Mouse (Mus musculus) mouse trophoblast stem cell (cell line): ENCODE measurements around the gene Plcg2.

Source experiments
- in situ Hi-C, 2 experiments: fragments of 300-500 bp; cut with MseI, MboI; formaldehyde crosslinking; loops; 2 replicates in 1 of 2; 3 replicates in 1 of 2; pipeline ENCODE4 v1.15.1; 2025

The Plcg2 gene

DNA sequence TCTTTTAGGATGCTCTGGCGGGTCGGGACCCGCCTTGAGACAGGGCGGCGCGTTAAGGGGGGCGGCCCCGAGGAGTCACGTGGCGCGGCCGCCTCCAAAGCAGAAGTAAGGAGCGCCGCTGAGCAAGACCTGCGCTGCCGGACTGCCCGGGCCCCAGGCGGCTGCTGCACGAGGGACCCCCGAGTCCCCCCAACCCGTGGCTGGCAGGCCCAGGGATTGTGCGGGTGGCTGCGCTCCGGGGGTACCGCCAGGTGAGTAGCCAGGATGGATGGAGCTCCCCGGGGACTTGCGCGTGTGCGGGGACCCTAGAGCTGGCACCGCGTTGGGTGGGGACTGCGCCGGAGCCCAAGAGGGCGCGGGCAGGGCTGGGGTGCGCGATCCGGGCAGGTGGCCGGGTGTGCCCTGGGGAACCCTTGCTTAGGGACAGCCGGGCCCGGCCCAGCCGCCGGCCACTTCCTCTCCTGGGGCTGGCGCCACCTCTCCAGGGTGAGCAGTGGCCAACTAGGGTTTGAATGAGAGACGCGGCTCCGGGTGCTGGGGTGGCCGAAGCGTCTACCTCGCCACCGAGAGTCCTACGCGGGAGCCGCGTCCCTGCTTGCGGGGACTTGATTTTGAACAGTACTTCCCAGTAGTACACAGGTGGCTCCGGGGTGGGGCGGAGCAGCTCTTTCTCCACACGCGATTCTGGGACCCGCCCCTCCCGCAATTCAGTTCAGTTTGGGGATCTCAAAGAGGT, at the start of gene Plcg2:
Gene Plcg2 (plus strand): TSS at position 113 of the 736 bp plus-strand sequence.
- in situ Hi-C loops = no loop called here

DNA sequence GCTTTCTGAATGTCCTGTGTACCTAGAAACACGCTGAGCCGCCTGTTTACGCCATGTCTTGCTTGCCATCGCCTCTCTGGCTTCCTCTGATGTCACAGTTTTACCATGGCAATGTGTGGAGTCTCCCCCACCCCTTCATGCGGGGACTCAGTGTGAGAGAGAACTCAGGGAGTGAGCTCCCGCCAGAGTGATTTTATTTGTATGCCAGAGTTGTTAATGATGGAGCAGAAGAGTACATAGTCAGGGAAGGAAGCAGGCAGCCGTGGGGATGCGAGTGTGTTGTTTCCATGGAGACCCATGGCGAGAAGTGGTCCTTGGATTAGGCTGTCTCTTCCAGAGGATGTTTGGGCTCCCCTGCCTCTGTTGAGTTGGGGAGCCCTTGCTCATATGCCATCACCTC, 47.0 kb upstream of the Plcg2 start:
- in situ Hi-C loops = no loop called here

DNA sequence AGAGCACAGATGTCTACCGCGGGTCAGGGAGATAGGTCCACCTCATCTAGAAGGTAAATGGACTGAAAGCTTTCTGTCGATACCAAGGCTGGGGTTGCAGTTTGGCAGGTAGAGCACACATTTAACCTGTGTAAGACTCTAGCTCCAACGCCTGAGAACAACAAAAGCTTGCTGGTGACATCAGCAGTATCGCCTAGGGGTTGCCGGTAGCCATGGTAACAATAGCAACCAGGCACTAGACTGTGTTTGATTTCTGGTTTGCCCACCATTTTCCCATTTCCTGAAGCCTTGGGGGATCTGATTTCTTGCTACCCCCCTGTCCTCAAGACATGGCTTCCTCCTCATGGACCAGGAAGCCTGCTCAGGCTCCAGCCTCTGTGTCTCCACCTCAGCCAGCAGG, 44.1 kb upstream of the Plcg2 start:
- in situ Hi-C loops = no loop called here

DNA sequence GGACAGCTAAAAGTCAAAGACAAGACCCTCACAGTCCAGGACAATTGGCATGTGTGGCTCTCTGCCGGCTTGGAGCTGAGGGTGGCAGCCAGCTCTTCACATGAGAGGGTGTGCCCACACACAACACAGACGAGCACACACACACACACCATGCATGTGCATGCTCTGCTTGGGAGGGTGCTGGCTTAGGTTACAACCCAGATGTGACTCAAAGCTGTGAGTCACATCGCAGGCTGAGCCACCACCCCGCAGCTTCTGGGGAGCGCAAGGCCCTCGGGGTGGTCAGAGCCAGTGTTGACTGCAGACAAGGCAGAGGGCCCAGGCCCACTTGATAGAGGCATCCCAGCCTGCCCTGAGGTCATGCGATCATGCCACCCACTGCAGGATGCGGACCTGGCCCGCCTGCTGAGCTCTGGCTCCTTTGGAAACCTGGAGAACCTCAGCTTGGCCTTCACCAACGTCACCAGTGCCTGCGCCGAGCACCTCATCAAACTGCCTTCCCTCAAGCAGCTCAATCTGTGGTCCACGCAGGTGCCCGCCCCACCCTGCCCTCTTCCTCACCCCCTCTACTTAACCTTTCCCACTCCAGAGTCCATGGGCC, 43.5 kb upstream of the Plcg2 start:
- in situ Hi-C loops = no loop called here

DNA sequence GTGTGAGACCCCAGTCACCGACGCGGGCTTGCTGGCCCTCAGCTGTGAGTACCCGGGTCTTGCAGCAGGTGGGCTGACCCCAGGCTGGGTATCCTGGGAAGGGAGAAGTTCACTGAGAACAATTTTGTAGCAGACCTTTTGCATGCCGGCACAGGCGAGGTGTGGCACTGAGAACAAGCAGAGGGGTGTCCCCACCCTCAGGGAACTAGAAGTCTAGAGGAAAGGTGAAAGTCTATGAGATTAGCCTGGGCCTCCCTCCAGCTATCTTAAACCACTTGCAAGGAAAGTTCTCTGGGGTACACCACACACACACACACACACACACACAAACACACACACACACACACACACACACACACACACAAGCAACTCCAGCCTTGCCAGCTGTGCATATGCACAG, 42.4 kb upstream of the Plcg2 start:
- in situ Hi-C loops = no loop called here

DNA sequence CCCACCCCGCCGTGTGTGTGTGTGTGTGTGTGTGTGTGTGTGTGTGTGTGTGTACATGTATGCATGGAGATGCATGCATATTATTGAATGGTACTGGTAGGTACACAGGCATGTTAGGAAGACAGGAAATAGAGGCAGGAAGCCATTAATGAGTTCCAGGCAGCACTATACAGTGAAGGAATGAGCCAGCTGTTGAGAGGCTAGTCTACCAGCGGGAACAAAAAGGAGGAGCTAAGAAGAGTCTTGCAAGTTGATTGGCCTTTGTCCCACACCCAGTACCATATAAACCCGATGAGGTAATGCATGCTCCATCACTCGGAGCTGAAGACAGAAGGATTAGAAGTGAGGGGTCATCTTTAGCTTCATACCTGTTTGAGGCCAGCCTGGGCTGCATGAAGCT, 39.7 kb upstream of the Plcg2 start:
- in situ Hi-C loops = no loop called here

DNA sequence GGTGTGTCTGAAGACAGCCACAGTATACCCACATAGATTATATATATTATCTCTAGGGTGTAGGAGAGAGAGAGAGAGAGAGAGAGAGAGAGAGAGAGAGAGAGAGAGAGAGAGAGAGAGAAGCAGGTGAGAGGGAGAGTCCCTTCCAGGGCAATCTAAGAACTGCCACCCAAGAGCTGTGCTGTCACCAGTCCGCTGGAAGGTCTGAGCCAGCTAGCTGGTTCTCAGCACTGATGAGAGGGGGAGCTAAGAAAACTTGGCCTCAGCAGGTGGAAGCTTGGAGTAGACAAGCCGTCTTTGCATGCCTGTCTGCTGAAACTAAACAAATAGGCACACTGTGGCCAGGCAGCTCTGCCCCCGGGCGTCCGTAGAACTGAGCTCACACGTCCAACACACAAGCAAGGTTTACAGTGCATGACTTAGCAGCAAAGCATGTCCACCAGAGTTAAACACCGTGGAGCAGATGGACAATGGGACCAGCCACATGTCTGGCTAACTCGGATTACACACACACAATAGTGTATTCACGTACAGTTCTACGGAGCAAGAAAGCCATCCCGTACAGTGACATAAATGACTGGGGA, 35.3 kb upstream of the Plcg2 start:
- in situ Hi-C loops = no loop called here

DNA sequence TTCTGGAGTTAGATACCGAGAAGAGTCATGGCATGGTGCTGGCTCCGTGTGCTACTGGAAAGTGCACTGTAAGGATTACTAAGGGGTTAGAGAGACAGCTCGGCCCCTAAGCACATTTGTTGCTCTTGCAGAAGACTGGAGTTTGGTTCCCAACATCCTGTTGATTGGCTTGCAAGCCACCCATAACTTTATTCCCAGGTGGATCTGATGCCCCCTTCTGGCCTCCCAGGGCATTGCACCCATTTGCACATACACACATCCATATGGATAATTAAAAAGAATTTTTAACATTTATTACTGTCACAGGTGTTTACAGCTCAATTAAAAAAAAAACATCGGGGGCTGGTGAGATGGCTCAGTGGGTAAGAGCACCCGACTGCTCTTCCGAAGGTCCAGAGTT, 33.6 kb upstream of the Plcg2 start:
- in situ Hi-C loops = no loop called here

DNA sequence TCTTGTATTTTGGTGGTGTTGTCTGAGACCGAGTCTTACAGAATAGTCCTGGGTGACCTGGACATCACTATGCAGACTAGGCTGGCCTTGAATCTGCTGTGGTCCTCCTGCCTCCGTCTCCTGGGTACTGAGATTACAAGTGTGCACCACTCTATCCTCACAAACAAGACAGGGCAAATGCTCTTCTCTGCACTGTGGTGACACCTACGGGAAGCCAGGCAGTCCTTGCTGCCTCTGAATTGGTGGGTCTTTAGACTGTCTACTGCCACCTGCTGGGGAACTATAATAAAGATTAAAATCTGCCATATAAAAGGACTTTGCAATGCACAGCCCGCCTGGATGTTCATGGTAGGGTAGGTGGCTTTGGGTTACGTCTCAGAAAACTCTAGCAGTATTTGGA, 32.8 kb upstream of the Plcg2 start:
- in situ Hi-C loops = loop anchor here in 1 of 2 experiments (5.0 kb wide), 1 partner anchor 238 kb away; no protein-coding TSS in a partner anchor

DNA sequence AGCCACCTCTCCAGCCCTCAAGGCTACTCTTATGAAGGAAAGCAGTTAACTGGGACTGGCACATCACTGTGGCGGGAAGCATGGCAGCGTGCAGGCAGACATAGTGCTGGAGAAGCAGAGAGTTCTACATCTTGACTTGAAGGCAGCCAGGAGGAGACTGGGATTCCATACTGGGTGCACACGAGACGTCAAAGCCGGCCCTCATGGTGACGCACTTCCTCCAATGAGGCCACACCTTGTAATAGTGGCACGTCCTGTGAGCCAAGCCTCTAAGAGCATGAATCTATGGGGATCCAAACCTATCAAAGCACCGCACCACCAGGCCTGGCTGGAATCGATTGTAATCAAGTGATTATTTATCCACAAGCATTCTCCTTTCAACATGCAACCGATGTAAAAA, 30.6 kb upstream of the Plcg2 start:
- in situ Hi-C loops = loop anchor here in 1 of 2 experiments (5.0 kb wide), 1 partner anchor 240 kb away; no protein-coding TSS in a partner anchor

DNA sequence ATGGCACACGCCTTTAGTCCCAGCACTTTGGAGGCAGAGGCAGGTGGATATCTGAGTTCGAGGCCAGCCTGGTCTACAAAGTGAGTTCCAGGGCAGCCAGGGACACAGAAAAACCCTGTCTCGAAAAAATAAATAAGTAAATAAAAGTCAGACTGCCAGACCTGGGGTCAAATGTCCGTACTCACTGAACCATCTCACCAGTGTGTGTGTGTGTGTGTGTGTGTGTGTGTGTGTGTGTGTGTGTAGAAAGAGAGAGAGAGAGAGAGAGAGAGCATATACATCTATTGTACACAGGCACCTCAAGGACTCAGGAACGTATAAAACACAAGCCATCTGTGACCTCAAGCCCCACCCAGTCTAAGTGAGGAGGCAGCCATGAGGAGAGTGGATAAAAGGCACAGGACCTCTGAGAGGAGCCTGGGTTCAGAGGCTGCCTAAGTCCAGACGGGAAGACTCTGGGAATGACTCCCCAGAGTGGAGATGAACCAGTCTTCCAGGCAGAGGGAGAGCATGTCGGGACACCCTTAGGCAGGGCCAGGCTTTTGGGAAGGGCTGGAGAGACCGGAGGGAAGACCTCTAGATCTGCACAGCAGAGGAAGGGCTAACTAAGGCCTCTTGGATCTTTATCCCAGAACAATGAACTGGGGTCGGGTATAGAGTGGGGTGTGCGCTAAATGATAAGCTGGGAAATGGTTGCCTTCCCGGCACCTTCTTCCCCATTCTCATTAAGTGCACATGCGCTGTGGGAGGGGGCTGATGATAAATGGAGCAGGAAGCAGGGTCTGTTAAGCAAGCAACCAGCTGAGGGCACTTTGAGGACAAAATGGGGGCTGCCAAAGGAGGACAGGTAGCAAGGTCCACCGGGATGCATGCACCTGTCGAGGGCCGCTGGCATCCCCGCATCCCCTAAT, 28.4 kb upstream of the Plcg2 start:
- in situ Hi-C loops = loop anchor here (5.0 kb wide), 2 partner anchors 242 to 247 kb away; no protein-coding TSS in a partner anchor

DNA sequence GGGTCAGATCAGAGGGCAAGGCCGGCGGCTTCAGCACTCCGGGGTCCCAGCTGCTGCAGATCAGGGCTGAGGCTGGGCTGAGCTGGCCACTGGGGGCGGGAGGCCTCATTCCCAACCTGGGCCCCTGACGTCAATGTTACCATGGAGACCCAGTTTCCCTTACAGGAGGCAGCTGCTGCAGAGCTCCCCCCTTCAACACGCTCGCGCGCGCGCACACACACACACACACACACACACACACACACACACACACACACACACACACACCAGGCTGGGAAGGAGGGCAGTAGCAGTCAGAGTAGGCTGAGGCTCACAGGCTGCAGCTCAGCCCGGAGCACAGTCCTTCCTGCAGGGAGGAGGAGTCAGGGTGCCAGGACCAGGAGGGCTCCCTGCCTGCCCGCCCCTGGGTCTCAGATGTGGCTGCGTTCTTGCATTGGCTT, 27.7 kb upstream of the Plcg2 start:
- in situ Hi-C loops = loop anchor here in 1 of 2 experiments (5.0 kb wide), 1 partner anchor 248 kb away; no protein-coding TSS in a partner anchor

DNA sequence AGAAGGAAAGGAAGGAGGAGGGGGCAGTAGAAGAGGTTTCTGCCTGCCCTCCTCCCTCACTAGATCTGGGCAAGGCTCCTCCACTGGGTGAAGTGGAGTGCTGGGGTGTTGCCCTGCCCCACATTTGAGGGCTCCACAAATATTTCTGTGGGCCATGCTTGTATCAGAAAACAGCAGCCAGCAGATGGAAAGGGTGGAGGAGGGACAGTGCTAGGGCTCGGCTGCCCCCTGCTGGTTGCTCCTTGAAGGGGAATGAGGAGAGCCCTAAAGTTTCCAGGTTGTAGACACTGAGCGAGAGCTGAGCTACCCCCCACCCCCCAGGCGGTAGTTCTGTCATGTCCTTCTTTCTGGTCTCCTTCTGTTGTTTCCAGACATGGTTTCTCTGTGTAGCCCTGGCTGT, 26.9 kb upstream of the Plcg2 start:
- in situ Hi-C loops = loop anchor here in 1 of 2 experiments (5.0 kb wide), 1 partner anchor 249 kb away; no protein-coding TSS in a partner anchor

DNA sequence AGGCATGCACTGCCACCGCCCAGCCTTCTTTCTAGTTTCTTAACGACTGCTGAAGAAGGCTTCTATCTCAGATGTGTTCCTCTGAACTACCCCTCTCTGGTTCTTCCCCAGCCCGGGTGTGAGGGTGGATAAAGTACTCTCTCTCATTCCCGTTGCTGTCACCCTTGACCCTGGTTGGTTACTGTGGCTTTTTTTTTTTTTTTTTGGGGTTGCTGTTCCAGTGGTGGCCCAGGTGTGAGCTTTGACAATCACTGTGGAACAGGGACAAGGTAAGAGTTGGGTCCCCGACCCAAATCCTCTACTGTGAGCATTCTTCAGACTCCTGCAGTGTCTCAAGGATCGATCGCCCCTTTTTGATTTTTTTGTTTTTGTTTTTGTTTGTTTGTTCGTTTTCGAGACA, 26.4 kb upstream of the Plcg2 start:
- in situ Hi-C loops = loop anchor here in 1 of 2 experiments (5.0 kb wide), 1 partner anchor 249 kb away; no protein-coding TSS in a partner anchor

DNA sequence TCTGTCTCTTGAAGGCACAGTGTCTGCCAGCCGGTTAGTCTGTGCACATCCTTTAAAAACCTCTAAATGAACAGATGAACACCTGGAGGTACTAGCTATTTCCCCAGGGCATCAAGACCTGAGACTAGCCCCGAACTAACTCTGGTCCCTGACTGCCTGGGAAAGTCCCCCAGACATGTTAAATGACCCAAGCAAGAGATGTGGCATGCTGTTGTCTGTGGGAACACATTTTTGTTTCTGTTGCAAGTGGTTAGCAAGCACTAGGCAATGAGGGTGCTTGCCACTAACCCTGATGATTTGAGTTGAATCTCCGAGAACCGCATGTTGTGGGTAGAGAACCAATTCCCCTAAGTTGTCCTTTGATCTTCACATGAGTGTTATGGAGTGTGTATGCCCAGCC, 25.8 kb upstream of the Plcg2 start:
- in situ Hi-C loops = loop anchor here in 1 of 2 experiments (5.0 kb wide), 1 partner anchor 250 kb away; no protein-coding TSS in a partner anchor

DNA sequence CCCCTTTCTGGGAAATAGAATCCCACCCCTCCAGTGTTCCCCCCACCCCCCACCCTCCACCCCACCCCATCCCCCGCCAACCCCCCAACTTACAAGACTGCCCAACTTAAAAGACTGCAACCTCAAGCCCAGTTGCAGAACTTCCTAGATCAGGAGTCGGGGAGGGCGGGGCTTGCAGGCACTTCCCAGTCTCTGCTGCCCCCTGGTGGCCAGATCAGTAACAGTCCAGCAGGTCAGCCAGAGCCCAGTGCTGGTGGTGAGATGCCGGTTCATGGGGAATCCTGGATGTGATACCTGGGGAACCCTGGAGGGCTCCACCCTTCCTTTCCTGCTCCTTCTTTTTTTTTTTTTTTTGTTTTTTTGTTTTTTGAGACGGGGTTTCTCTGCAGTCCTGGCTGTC, 23.1 kb upstream of the Plcg2 start:
- in situ Hi-C loops = loop anchor here in 1 of 2 experiments (5.0 kb wide), 1 partner anchor 253 kb away; no protein-coding TSS in a partner anchor

DNA sequence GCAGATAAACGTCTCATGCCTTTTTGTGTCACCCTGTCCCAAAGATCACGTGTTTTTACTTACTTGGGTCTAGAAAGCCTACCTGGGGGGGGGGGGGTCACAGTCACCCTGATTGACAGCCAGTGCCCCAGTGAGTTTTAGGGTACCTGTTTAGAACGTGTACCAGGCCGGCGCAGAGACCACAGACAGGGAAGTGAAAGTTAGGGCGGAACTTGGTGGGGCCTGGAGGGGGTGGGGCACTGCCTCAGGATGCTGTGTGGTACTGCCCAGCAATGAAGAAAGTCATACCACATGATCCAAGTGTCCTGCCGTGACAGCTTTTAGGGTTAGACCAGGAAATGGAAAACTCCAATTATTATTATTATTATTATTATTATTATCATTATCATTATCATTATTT, 22.3 kb upstream of the Plcg2 start:
- in situ Hi-C loops = no loop called here

DNA sequence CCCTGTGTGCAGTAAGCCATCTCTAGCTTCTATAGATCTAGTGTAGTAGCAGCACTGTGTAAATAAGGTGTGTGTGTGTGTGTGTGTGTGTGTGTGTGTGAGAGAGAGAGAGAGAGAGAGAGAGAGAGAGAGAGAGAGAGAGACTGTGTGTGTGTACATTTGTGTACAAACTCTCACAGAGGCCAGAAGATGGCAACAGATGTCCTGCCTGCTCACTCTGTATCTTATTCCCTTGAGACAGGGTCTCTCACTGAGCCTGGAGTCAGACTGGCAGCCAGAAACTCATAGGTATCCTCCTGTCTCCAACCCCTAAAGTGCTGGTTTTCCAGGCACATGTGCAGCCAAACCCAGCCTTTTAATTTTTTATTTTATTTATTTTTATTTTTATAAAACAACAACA, 20.0 kb upstream of the Plcg2 start:
- in situ Hi-C loops = no loop called here

DNA sequence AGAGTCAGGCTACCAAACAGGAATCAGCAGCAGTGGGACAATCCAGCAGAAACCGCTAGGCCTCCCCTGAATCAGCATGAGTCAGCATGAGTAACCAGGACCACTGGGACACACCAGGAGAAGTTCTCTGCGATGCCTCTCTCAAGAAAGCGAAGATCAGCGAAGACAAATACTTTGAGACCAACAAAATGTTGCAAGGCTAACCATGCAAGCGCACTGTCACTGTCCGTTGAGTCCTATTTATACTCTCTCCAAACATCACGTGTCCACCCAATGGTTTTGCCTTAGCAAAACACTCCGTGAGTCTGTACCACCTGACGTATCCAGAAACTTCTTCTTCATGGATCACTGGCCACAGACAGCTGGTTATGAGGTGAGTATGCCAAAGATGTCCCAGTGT, 18.1 kb upstream of the Plcg2 start:
- in situ Hi-C loops = loop anchor here in 1 of 2 experiments (5.0 kb wide), 1 partner anchor 87 kb away; no protein-coding TSS in a partner anchor

DNA sequence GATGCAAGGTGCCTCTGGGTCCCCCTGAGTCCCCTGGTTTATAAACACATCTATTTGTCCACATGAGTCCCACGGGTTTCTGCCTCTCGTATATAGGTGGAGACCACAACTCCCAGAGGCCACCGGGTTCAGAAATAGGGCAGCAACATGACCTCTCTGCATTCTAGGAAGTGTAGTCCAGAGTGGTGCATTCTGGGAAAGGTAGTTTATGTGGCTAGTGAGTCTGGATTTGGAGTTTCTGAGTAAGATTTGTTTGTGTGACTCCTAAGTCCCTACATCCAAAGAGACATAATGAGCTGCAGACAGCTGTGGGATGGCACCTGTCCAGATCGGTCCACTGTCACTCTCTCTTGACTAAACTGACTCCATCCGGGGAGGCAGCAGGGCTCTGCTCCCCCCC, 17.6 kb upstream of the Plcg2 start:
- in situ Hi-C loops = loop anchor here in 1 of 2 experiments (5.0 kb wide), 1 partner anchor 87 kb away; no protein-coding TSS in a partner anchor

DNA sequence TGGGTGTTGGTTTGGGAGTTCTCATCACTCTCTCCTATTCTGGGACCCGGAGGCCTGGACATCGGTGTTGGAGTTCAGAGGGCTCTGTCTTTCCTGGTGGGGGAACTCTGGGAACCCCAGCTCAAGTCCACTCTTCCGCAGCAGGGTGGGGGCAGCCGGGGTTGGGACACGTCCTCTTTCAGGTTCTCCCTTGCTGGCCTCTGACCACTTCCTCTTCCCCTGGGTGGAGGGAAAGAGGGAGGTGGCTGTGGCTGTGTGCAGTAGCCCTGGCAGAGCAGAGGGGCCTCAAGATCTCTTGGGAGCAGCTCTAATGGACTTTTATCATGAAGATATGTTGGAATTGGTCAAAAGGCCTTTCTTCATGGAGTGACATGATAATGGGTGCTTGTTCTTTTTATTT, 16.3 kb upstream of the Plcg2 start:
- in situ Hi-C loops = loop anchor here in 1 of 2 experiments (5.0 kb wide), 1 partner anchor 85 kb away; no protein-coding TSS in a partner anchor
